Mouse (Mus musculus): ENCODE results near the gene Tpx2.

GRCm38 (mm10) chr2:152799954-152800761 lies 47.6 kb upstream of the Tpx2 start:
- TF ChIP-seq EP300 (optimal IDR thresholded peaks at IDR 0.05) (no peak), CTCF (IDR thresholded peaks at IDR 0.05; ENCODE audit: low read depth) (no peak)
